Mouse (Mus musculus): ENCODE data around the gene Lzts2.

DNA sequence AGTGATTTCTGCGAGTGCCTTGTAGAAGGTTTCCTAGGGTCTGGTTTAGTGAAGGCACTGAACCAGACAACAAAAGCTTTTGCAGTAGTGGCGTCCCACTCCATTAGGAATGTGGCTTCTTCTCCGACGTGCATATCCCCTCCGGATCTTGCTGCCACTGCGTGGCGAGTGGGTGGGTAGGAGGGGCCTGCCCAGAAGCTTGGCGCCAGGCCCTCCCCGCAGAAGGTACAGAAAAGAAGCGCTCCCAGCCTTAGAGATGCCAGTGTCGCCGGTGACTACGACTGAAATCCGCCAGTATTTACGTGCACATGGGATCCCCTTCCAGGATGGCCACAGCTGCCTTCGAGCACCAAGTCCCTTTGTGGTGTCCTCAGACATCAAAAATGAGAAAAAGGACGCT, 7.2 kb upstream of the Lzts2 start:
- TF ChIP-seq CTCF (IDR thresholded peaks at IDR 0.05; ENCODE audit: control insufficient read depth, insufficient read depth, low read length) (no peak), POLR2A (IDR thresholded peaks at IDR 0.05; ENCODE audit: borderline replicate concordance, control insufficient read depth, low read depth, low read length) (no peak)
